Comparison of ENCODE assay signal across 9 mouse cellular contexts in the genomic region with DNA sequence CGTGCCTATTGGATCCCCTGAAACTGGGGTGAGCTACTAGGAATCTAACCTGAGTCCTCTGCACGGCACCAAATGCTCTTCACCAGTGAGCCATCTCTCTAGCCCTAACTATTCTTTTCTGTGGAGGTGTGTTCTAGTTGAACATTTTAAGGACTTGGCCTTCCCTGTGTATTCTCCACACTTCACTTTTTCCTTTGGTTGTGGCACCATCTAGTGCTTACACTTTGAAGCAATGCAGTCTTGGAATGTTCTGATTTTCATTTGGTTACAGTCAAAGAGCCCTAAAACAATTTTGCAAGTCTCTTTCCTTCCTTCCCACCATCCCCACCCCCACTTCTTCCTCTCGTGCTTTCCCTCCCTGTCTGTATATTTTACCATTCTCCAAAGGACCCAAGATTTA. TPM values are rescaled to one million over a fixed set of nuclear protein-coding genes. Genes with fewer than 3 reads are reported as not detected.
DNase-seq lines count a peak whose midpoint lies in the region; ATAC-seq and TF ChIP-seq lines count a peak whose summit lies in the region.
"Had no signal": no experiment of that assay in that cellular context is flagged by ENCODE, and none has a peak within 500 bp of the region (broad histone marks: within the 10 kb centered on the region; RNA-seq: fewer than 3 reads in every experiment).

No protein-coding gene starts in this region.

- H3K4me1 ChIP-seq in embryonic facial prominence, embryonic 14.5 days (ENCODE audit: control insufficient read depth, insufficient read depth, low read length): peaks cover 3% of the 10 kb centered on the region; the same call in 1 of the 2 replicates
- H3K4me1 ChIP-seq in lung, postnatal 0 days (ENCODE audit: insufficient read depth, low read depth, low read length): peaks cover 4% of the 10 kb centered on the region; the same call in 1 of the 2 replicates

- peak; percentile 33 for DNase-seq in gastrocnemius, adult 18-20 months (ENCODE audit: low spot score)
- no peak for DNase-seq in gastrocnemius, postnatal 4 days (ENCODE audit: low spot score in 2 of 2)
- DNase-seq in ovary, postnatal 14 days (ENCODE audit: low spot score): peak; percentile 13
- no peak for DNase-seq in ovary, adult 18-20 months (ENCODE audit: low spot score)
- peak; percentile 22 for DNase-seq in embryonic facial prominence, embryonic 14.5 days (ENCODE audit: low spot score)
- DNase-seq in lung, postnatal 0 days (ENCODE audit: low spot score): peak; percentile 77
- DNase-seq in urinary bladder, postnatal 25 days (ENCODE audit: low spot score): no peak
- DNase-seq in testis, postnatal 14 days (ENCODE audit: low spot score): no peak
- DNase-seq: liver, embryonic 13.5 days had no signal

- H3K9me3 ChIP-seq in embryonic facial prominence, embryonic 14.5 days (ENCODE audit: control insufficient read depth, low read length): no peaks in the 10 kb centered on the region
- H3K9me3 ChIP-seq in lung, postnatal 0 days (ENCODE audit: low read length): no peaks in the 10 kb centered on the region
- H3K9me3 ChIP-seq: liver, embryonic 13.5 days had no signal

- ATAC-seq in embryonic facial prominence, embryonic 14.5 days (ENCODE audit: low read depth): no peak
- ATAC-seq in lung, postnatal 0 days: no peak; the same call in 1 of the 2 replicates

- H3K27ac ChIP-seq in embryonic facial prominence, embryonic 14.5 days (replicated peaks; ENCODE audit: low read depth, low read length): no peak overlapping the region
- no peak overlapping the region for H3K27ac ChIP-seq in lung, postnatal 0 days (ENCODE audit: low read length)
- H3K27ac ChIP-seq: liver, embryonic 13.5 days had no signal

- 69% methylated on average over 3 of the region's 3 CpGs for WGBS in embryonic facial prominence, embryonic 14.5 days
- WGBS in lung, postnatal 0 days: 51% methylated on average over 3 of the region's 3 CpGs

- TF ChIP-seq CTCF in lung, postnatal 0 days (IDR thresholded peaks at IDR 0.05): peak; percentile 73

- H3K9ac ChIP-seq in embryonic facial prominence, embryonic 14.5 days (ENCODE audit: low read depth, low read length): no peak overlapping the region
- H3K9ac ChIP-seq in lung, postnatal 0 days (replicated peaks; ENCODE audit: low read depth): no peak overlapping the region
- H3K9ac ChIP-seq: liver, embryonic 13.5 days had no signal

- H3K4me2 ChIP-seq in embryonic facial prominence, embryonic 14.5 days (ENCODE audit: low read depth, low read length): no peak overlapping the region
- no peak overlapping the region for H3K4me2 ChIP-seq in lung, postnatal 0 days (replicated peaks; ENCODE audit: low read depth, low read length)
- H3K4me2 ChIP-seq: liver, embryonic 13.5 days had no signal

- no peak overlapping the region for H3K4me3 ChIP-seq in embryonic facial prominence, embryonic 14.5 days (ENCODE audit: low read depth, low read length)
- H3K4me3 ChIP-seq in lung, postnatal 0 days (ENCODE audit: low read depth, low read length): no peak overlapping the region
- H3K4me3 ChIP-seq: liver, embryonic 13.5 days had no signal

- no peaks in the 10 kb centered on the region for H3K27me3 ChIP-seq in embryonic facial prominence, embryonic 14.5 days (replicated peaks; ENCODE audit: control insufficient read depth, insufficient read depth, low read length)
- H3K27me3 ChIP-seq in lung, postnatal 0 days (replicated peaks; ENCODE audit: insufficient read depth, low read length): no peaks in the 10 kb centered on the region
- H3K27me3 ChIP-seq: liver, embryonic 13.5 days had no signal

- no peak for TF ChIP-seq EP300 in lung, postnatal 0 days (IDR thresholded peaks at IDR 0.05)

- no peaks in the 10 kb centered on the region for H3K36me3 ChIP-seq in embryonic facial prominence, embryonic 14.5 days (ENCODE audit: control insufficient read depth, insufficient read depth, low read length)
- H3K36me3 ChIP-seq in lung, postnatal 0 days (ENCODE audit: insufficient read depth, low read length): no peaks in the 10 kb centered on the region
- H3K36me3 ChIP-seq: liver, embryonic 13.5 days had no signal

RNA-seq across cellular contexts. Expression of a gene that starts 33.6 kb away (rescaled TPM):
- total RNA-seq in gastrocnemius, adult 18-20 months (2021): 10 to 100 TPM in 1 of 2 experiments, 1 to 10 TPM in 1; 9.8 to 10.8 TPM
- 10 to 100 TPM; 22.9 to 25.3 TPM for total RNA-seq in gastrocnemius, postnatal 4 days (2021)
- 43.9 and 52.9 TPM in 2 replicates for polyA plus RNA-seq in embryonic facial prominence, embryonic 14.5 days (2014; fragmentation: Nextera tagmentation; extraction: Ambion mirVana)
- 22.7 and 24.6 TPM in 2 replicates for polyA plus RNA-seq in lung, postnatal 0 days (2015; fragmentation: Nextera tagmentation; extraction: Ambion mirVana)

Comparison
In these comparisons a context has a peak if more than half of its experiments do, and no peak if none do; other contexts are left out.
1. DNase-seq: peak in gastrocnemius, adult 18-20 months (single experiment), ovary, postnatal 14 days (single experiment), embryonic facial prominence, embryonic 14.5 days (single experiment) and lung, postnatal 0 days (single experiment); none in gastrocnemius, postnatal 4 days (0 of 2), ovary, adult 18-20 months (single experiment), urinary bladder, postnatal 25 days (single experiment) and testis, postnatal 14 days (single experiment).